Mouse (Mus musculus) heart, postnatal 14 days (tissue): ENCODE data around the gene Taar2. TPM values are rescaled to one million over a fixed set of nuclear protein-coding genes. Genes with fewer than 3 reads are reported as not detected.
A peak's percentile ranks its signal among the peaks of the same experiment; 100 is the strongest.

Experiments
- DNase-seq, 2 experiments: peaks; one replicate each; pipeline ENCODE4 v3.0.0; 2021 to 2022
- intact Hi-C: fragments of 180-260 bp; cut with DNase I; formaldehyde crosslinking; loops from one replicate; pipeline ENCODE4 v1.15.1; 2025
- total RNA-seq, 2 experiments: library from RNA; stranded (reverse); gene quantifications; 2 replicates each; pipeline ENCODE4 v1.2.3; 2021

Taar2 gene
- total RNA-seq, 2 experiments from 2014 or later, result not detected

DNA sequence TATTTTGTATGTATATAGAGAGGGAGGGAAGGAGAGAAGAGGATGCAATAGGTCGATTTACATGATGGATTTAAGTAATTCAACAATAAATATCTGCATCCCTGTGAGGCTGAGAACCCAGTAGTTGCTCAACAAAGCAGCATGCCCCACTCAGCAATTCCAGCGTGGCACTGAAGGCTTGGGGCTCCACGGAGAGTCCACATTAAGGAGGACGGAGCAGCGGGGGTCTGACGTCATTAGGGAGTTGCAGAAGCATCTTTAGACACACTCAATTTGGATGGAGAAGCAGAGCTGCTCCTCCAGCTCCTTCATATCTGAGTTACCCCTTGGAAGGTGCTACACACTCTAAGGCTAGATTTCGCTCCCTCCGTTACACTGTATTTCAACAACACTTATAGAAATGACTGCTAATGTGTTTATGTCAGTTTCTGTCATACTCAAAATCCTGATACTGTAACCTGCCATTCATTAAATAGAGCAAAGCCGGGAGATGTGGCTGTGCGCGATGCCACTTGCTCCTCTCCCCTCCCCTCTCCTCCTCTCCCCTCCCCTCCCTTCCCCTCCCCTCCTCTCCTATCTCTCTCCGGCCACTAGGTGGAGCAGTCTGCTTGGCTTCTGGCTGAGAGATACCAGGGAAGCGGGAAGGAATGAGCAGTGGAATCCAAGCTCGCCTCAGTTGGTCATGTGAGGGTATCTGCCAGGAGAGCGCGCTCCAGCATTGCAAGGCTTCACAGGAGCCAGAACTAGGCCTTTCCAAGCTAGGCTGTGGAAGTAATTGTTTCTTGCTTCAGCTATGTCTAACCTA is 40.7 kb downstream of the Taar2 start:
- DNase-seq, result peak; percentile 70 to 84
- intact Hi-C loops, result loop anchor here (2.0 to 5.0 kb wide), 4 partner anchors 102 to 320 kb away; no protein-coding TSS in a partner anchor

DNA sequence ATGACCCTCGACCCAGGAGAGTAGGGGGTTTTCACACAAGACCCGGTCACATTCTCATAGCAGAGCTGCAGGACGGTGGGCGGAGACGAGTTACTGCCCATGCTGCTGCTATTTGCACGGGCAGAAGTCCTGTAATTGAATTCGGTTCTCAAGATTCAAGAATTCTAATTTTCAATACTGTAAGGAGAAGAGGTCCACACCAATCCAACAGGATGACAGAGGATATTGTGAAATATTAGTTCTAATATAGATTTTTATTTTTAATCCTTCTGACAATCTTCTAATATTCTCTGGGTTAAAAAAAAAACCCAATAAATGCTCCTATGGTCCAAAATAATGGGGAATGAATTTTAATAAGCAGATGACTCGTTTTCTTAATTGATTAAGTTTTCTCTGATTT is 47.2 kb downstream of the Taar2 start, which contains the start of gene Taar6:
TSS of gene Taar6 (minus strand) at position 101 of the 400 bp plus-strand sequence.
- no peak for DNase-seq
- intact Hi-C loops, result no loop called here

DNA sequence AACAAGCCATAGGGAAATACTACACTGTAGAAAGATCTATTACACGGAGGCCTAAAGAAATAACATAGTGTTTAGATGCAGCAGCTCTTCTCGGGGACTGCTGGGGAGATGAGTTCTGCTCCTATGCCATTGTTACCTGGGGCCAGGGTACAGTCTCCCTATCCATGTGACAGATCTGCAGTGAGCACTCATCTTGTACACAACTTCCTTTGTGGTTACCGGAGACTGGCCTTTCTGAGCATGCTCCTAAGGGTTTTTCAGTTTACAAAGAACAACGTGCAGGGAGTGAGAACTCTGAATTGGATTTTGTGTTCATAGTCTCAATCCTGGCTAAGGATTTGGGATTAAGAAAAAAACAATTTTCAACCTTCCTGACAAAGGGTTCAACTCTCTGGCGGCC is 48.0 kb downstream of the Taar2 start:
- DNase-seq, result no peak
- intact Hi-C loops, result no loop called here

Other genes starting within 250 kb of the Taar2 start
- 100 to 1,000 TPM; 219 to 226 TPM for gene Rps12, start 151.3 kb upstream of the Taar2 start, total RNA-seq
- 1 to 10 TPM; 9.2 to 9.4 TPM for gene Slc18b1, start 141.6 kb upstream of the Taar2 start, total RNA-seq
- gene Vnn3, start 87.1 kb upstream of the Taar2 start, total RNA-seq, result not detected
- 1 to 10 TPM; 1.1 TPM for gene Vnn1, start 43.9 kb upstream of the Taar2 start, total RNA-seq
- gene Taar1, start 18.2 kb upstream of the Taar2 start, total RNA-seq, result not detected
- gene Taar3, start 11.0 kb downstream of the Taar2 start, total RNA-seq, result not detected
- not detected for gene Taar4, start 21.9 kb downstream of the Taar2 start, total RNA-seq
- not detected for gene Taar5, start 32.1 kb downstream of the Taar2 start, total RNA-seq
- not detected for gene Taar6, start 47.1 kb downstream of the Taar2 start, total RNA-seq
- not detected for gene Taar7a, start 54.9 kb downstream of the Taar2 start, total RNA-seq
- gene Taar7b, start 61.4 kb downstream of the Taar2 start, total RNA-seq, result not detected
- gene Taar7d, start 88.7 kb downstream of the Taar2 start, total RNA-seq, result not detected
- gene Taar7e, start 99.0 kb downstream of the Taar2 start, total RNA-seq, result not detected
- gene Taar7f, start 110.9 kb downstream of the Taar2 start, total RNA-seq, result not detected
- gene Taar8a, start 137.9 kb downstream of the Taar2 start, total RNA-seq, result not detected
- not detected for gene Taar8b, start 153.7 kb downstream of the Taar2 start, total RNA-seq
- gene Taar8c, start 163.3 kb downstream of the Taar2 start, total RNA-seq, result not detected
- gene Taar9, start 171.0 kb downstream of the Taar2 start, total RNA-seq, result not detected
- 10 to 100 TPM; 41.4 to 42.7 TPM for gene Stx7, start 210.7 kb downstream of the Taar2 start, total RNA-seq